Mouse (Mus musculus): Measurements from ENCODE around the gene Zfhx3. TPM values are rescaled to one million over a fixed set of nuclear protein-coding genes. Genes with fewer than 3 reads are reported as not detected.

The Zfhx3 gene
- polyA plus RNA-seq, 1 experiment from 2014 or later, result 19.8 TPM

- no peak overlapping the region for H3K27ac ChIP-seq (ENCODE audit: low read depth)
- WGBS, result 83% methylated on average over 13 of the region's 13 CpGs
- no peak overlapping the region for H3K4me3 ChIP-seq (ENCODE audit: low read depth, low read length)
- peaks cover 24% of the 10 kb centered on the region for H3K4me1 ChIP-seq (ENCODE audit: insufficient read depth)
- ATAC-seq (ENCODE audit: insufficient read depth) (no peak), DNase-seq (no peak)
- no peaks in the 10 kb centered on the region for H3K27me3 ChIP-seq (ENCODE audit: insufficient read depth, low read length)
- no peaks in the 10 kb centered on the region for H3K9me3 ChIP-seq (ENCODE audit: low read depth, low read length)
- no peaks in the 10 kb centered on the region for H3K36me3 ChIP-seq (ENCODE audit: insufficient read depth)
- H3K4me2 ChIP-seq, result no peak overlapping the region
- TF ChIP-seq CTCF (IDR thresholded peaks at IDR 0.05; ENCODE audit: low read depth), result no peak
- no peak overlapping the region for H3K9ac ChIP-seq
Observed at GRCm38 (mm10) chr8:108740443-108740842, 798.0 kb downstream of the Zfhx3 start.

- H3K9me3 ChIP-seq (ENCODE audit: low read depth, low read length), result no peaks in the 10 kb centered on the region
- ATAC-seq (ENCODE audit: insufficient read depth), result no peak
- no peak for TF ChIP-seq CTCF (IDR thresholded peaks at IDR 0.05; ENCODE audit: low read depth)
- H3K4me2 ChIP-seq, result no peak overlapping the region
- no peaks in the 10 kb centered on the region for H3K36me3 ChIP-seq (ENCODE audit: insufficient read depth)
- H3K4me3 ChIP-seq (ENCODE audit: low read depth, low read length), result no peak overlapping the region
- H3K27me3 ChIP-seq (ENCODE audit: insufficient read depth, low read length), result no peaks in the 10 kb centered on the region
- peak; percentile 59 for DNase-seq
- H3K27ac ChIP-seq (ENCODE audit: low read depth), result no peak overlapping the region
- WGBS, result 49% methylated on average over 4 of the region's 4 CpGs
- H3K4me1 ChIP-seq (ENCODE audit: insufficient read depth), result peaks cover 18% of the 10 kb centered on the region
- no peak overlapping the region for H3K9ac ChIP-seq
Observed at GRCm38 (mm10) chr8:108741651-108742050, 799.2 kb downstream of the Zfhx3 start.

DNA sequence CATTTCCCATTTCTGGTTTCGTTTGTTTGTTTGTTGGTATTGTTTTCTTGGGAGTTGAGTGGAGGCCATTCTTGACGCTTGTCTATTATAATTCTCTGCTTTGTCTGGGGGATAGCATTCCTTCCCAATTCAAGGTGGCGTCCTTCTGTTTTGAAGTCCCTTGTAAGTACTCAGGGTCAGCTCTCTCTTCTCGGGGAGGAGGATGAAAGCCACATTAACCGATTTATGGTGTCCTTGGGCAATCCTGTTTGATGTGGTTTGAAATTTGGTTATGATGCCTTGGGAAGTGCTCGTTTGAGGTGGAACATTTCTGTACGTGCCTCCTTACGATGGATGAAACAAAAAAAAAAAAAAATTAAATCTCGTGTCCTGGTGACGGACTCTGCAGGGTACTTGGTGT lies 800.0 kb downstream of the Zfhx3 start:
- Histone ChIP-seq H3K9me3 (ENCODE audit: low read depth, low read length) (no peaks in the 10 kb centered on the region), H3K4me3 (ENCODE audit: low read depth, low read length) (no peak overlapping the region), H3K27me3 (ENCODE audit: insufficient read depth, low read length) (no peaks in the 10 kb centered on the region), H3K27ac (ENCODE audit: low read depth) (no peak overlapping the region), H3K4me2 (no peak overlapping the region), H3K36me3 (ENCODE audit: insufficient read depth) (no peaks in the 10 kb centered on the region), H3K4me1 (ENCODE audit: insufficient read depth) (peaks cover 10% of the 10 kb centered on the region; the same call in 1 of the 2 replicates), H3K9ac (no peak overlapping the region)
- 82% methylated on average over 10 of the region's 10 CpGs for WGBS
- ATAC-seq (ENCODE audit: insufficient read depth), result no peak
- no peak for TF ChIP-seq CTCF (IDR thresholded peaks at IDR 0.05; ENCODE audit: low read depth)
- no peak for DNase-seq

GRCm38 (mm10) chr8:108743238-108743637 lies 800.8 kb downstream of the Zfhx3 start:
- 50% methylated on average over 7 of the region's 7 CpGs for WGBS
- Histone ChIP-seq H3K4me1 (ENCODE audit: insufficient read depth) (peaks cover 11% of the 10 kb centered on the region), H3K27ac (ENCODE audit: low read depth) (no peak overlapping the region), H3K4me2 (no peak overlapping the region), H3K9me3 (ENCODE audit: low read depth, low read length) (no peaks in the 10 kb centered on the region), H3K9ac (no peak overlapping the region), H3K36me3 (ENCODE audit: insufficient read depth) (no peaks in the 10 kb centered on the region), H3K27me3 (ENCODE audit: insufficient read depth, low read length) (no peaks in the 10 kb centered on the region), H3K4me3 (ENCODE audit: low read depth, low read length) (no peak overlapping the region)
- TF ChIP-seq CTCF (IDR thresholded peaks at IDR 0.05; ENCODE audit: low read depth), result no peak
- ATAC-seq (ENCODE audit: insufficient read depth) (peak; percentile 64; the same call in 1 of the 2 replicates), DNase-seq (no peak)

DNA sequence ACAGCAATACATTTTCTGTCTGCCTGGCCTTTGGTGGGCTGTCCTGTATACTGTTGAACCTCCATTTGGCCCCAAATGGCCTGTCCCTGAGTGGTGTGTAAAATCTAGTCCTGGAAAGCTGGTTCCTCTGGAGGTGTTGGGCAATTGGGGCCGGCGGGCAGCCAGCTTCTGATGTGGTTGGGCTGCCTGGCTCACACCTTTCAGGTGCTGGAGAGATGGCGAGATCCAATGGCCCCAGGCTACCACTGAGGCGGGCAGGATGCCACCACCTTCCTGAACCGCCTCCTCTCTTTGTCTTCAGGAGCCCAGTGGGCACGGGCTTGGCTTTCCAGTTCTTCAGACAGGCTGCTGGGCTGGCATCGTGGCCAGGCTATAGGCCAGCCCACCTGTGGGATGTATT lies 803.1 kb downstream of the Zfhx3 start:
- DNase-seq, result no peak
- Histone ChIP-seq H3K4me1 (ENCODE audit: insufficient read depth) (peaks cover 20% of the 10 kb centered on the region), H3K27me3 (ENCODE audit: insufficient read depth, low read length) (no peaks in the 10 kb centered on the region), H3K27ac (ENCODE audit: low read depth) (no peak overlapping the region), H3K4me3 (ENCODE audit: low read depth, low read length) (no peak overlapping the region), H3K36me3 (ENCODE audit: insufficient read depth) (no peaks in the 10 kb centered on the region), H3K9ac (no peak overlapping the region), H3K4me2 (no peak overlapping the region), H3K9me3 (ENCODE audit: low read depth, low read length) (no peaks in the 10 kb centered on the region)
- WGBS, result 92% methylated on average over 7 of the region's 7 CpGs
- TF ChIP-seq CTCF (IDR thresholded peaks at IDR 0.05; ENCODE audit: low read depth), result no peak
- ATAC-seq (ENCODE audit: insufficient read depth), result no peak

GRCm38 (mm10) chr8:108748095-108748494 lies 805.7 kb downstream of the Zfhx3 start:
- H3K4me1 ChIP-seq (ENCODE audit: insufficient read depth), result peaks cover 19% of the 10 kb centered on the region
- H3K36me3 ChIP-seq (ENCODE audit: insufficient read depth), result no peaks in the 10 kb centered on the region
- H3K27ac ChIP-seq (ENCODE audit: low read depth), result 0 out of 2 replicates have a peak overlapping the region, but pooled peaks have one; percentile 43
- H3K27me3 ChIP-seq (ENCODE audit: insufficient read depth, low read length), result no peaks in the 10 kb centered on the region
- WGBS, result 45% methylated on average over 11 of the region's 11 CpGs
- no peak for TF ChIP-seq CTCF (IDR thresholded peaks at IDR 0.05; ENCODE audit: low read depth)
- DNase-seq, result peak; percentile 50
- ATAC-seq (ENCODE audit: insufficient read depth), result no peak
- no peaks in the 10 kb centered on the region for H3K9me3 ChIP-seq (ENCODE audit: low read depth, low read length)
- peak overlapping the region; percentile 32; the same call in 1 of the 2 replicates for H3K4me2 ChIP-seq
- no peak overlapping the region for H3K9ac ChIP-seq
- no peak overlapping the region for H3K4me3 ChIP-seq (ENCODE audit: low read depth, low read length)

DNA sequence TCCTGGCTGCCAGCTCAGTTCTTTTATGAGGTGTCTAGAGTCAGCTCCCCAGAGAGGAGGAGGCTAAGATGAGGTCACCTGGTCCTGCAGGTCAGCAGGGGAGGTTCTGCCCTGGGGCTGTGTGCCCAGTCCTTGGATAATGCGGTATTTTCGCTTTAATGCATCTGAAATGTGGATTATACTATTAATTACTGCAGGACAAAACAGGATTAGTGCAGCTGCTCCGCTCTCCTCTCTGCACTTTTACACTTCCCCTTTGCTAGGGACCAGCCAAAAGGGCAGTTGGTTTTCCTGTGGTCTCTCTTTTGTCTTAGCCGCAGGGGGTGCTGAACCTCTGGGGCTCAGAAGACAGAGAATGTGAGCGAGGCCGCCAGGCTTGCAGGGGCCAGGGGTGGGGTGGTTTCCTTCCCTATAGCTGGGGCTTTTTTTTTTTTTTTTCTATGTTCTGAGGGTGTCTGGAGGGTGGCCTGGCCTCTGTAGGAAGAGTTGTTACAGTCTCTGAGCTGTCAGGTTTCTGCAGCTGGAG lies 806.5 kb downstream of the Zfhx3 start:
- no peak overlapping the region; the same call in 1 of the 2 replicates for H3K9ac ChIP-seq
- H3K36me3 ChIP-seq (ENCODE audit: insufficient read depth), result no peaks in the 10 kb centered on the region
- H3K4me3 ChIP-seq (ENCODE audit: low read depth, low read length), result no peak overlapping the region
- 21% methylated on average over 6 of the region's 6 CpGs for WGBS
- ATAC-seq (ENCODE audit: insufficient read depth), result no peak
- H3K4me2 ChIP-seq, result peak overlapping the region; percentile 29; the same call in 1 of the 2 replicates
- no peaks in the 10 kb centered on the region for H3K9me3 ChIP-seq (ENCODE audit: low read depth, low read length)
- no peaks in the 10 kb centered on the region for H3K27me3 ChIP-seq (ENCODE audit: insufficient read depth, low read length)
- no peak for TF ChIP-seq CTCF (IDR thresholded peaks at IDR 0.05; ENCODE audit: low read depth)
- peak; percentile 48 for DNase-seq
- peak overlapping the region; percentile 63; the same call in 1 of the 2 replicates for H3K27ac ChIP-seq (ENCODE audit: low read depth)
- H3K4me1 ChIP-seq (ENCODE audit: insufficient read depth), result peaks cover 16% of the 10 kb centered on the region

Measured in lung, embryonic 14.5 days (tissue).